Mouse (Mus musculus) G1E (cell line): ENCODE measurements around the gene Sult3a1.

Source experiments
- CTCF ChIP-seq: IDR thresholded peaks from 2 replicates; pipeline ENCODE4 v1.5.1; 2012; ENCODE audit warnings: low read depth, low read length, inconsistent platforms, mixed read lengths
- GATA1 ChIP-seq: IDR thresholded peaks from 2 replicates; pipeline ENCODE4 v1.6.1; 2012; ENCODE audit warnings: borderline replicate concordance, low read length, inconsistent platforms, mixed read lengths

- TF ChIP-seq GATA1 (no peak), CTCF (no peak)
These were observed 40.6 kb upstream of the Sult3a1 start for GRCm38 (mm10) chr10:33816923-33817322.
